Mouse (Mus musculus) gastrocnemius, adult 18-20 months (tissue): Measurements from ENCODE around the gene Gpd1l. TPM values are rescaled to one million over a fixed set of nuclear protein-coding genes. Genes with fewer than 3 reads are reported as not detected.
"Not testable (repeated sequence)": the region's sequence is repeated elsewhere in the genome, so short reads cannot be mapped to it uniquely, and the experiment has no call there.

Experiments used
- DNase-seq: peaks from one replicate; pipeline ENCODE4 v3.0.0; 2021; ENCODE audit warnings: low spot score
- long read RNA-seq, 2 experiments: library from polyadenylated mRNA; stranded (forward); transcript quantifications; one replicate each; pipeline ENCODE4 v2.0.0; 2021
- total RNA-seq, 2 experiments: library from RNA; stranded (reverse); gene quantifications; 2 replicates each; pipeline ENCODE4 v1.2.3; 2021

The Gpd1l gene
- 10 to 100 TPM; 19.0 to 19.2 TPM for total RNA-seq
- long read RNA-seq, experiment 1, full-length matches to known transcripts = 10 of 28 reads
- long read RNA-seq, experiment 1, partial matches to known transcripts = 3 of 28 reads
- long read RNA-seq, experiment 1, other reads (novel, unspliced or antisense) = 15 of 28 reads
- long read RNA-seq, experiment 2, full-length matches to known transcripts = 5 of 18 reads
- long read RNA-seq, experiment 2, partial matches to known transcripts = 4 of 18 reads
- long read RNA-seq, experiment 2, other reads (novel, unspliced or antisense) = 9 of 18 reads

DNA sequence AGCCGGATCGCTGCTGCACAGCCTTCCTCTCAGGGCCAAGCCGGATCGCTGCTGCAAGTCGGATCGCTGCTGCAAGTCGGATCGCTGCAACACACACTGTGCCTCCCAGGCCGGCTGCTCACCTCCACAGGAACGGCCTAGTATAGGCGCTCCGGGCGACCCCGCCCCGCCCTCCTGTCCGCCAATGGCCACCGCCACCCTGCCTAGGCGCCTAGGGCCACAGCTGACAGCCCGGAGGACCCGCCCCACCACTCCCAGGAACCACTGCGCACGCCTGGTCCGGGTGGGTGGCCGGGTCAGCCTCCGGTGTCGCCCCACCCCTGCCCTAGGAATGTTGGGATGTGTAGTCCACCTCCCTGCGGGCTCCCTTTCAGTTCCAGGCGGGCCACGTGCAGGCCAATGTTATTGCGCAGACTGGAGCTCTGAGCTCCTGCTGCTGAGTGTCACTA, at the start of gene Gpd1l:
TSS of gene Gpd1l (minus strand) at position 265 of the 449 bp plus-strand sequence.
- DNase-seq = peak; percentile 98

DNA sequence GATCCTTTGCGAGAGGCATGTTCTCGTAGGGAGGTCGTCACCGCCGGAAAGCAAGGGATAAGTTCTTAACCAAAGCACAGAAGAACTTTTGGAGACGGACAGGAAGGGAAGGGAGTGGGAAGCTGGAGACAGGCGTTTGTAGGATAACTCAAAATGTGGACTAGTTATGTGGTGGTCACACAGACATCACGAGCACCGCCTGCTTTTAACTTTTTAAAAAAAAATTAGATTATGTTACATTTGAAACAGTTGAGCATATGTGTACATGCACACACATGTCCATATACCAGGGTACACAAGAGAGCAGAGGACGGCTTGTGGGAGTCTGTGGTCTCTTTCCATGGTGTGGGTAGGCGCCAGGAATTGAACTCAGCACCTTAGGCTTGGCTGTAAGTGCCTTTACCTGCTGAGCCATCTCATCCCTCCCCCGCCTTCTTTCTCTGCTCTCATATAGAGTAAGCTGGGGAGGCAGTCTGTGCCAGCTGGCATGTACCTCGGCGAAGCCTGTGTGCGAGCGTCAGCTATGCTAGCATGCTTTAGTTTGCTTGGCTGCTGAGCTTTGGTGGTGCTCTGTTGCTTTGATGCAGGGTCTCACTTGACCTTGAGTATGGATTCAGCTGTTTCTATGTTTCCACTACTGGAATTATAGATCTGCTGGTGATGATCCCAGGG, 49.0 kb upstream of the Gpd1l start, which contains the start of gene Rps27rt:
TSS of gene Rps27rt (minus strand) at position 51 of the 672 bp plus-strand sequence.
- DNase-seq = no peak

DNA sequence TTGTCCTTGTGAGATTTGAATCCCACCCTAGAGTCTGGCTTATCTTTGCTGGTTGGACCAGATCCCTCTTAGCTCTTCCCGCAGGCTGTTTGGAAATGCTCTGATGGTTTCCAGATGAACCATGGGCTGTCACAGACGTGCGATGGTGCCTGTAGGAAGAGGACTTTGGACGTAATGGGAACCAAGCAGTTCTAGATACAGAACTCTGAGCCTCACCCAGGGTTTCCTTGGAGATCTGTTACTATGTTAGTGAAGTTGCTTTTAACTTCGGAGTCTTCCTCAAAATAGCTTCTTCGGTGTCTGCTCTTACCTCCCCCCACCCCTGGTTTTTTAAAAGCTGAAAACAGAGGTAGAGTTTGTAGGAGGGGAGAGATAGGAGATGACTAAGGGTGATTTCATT, 46.2 kb upstream of the Gpd1l start:
- no peak for DNase-seq

DNA sequence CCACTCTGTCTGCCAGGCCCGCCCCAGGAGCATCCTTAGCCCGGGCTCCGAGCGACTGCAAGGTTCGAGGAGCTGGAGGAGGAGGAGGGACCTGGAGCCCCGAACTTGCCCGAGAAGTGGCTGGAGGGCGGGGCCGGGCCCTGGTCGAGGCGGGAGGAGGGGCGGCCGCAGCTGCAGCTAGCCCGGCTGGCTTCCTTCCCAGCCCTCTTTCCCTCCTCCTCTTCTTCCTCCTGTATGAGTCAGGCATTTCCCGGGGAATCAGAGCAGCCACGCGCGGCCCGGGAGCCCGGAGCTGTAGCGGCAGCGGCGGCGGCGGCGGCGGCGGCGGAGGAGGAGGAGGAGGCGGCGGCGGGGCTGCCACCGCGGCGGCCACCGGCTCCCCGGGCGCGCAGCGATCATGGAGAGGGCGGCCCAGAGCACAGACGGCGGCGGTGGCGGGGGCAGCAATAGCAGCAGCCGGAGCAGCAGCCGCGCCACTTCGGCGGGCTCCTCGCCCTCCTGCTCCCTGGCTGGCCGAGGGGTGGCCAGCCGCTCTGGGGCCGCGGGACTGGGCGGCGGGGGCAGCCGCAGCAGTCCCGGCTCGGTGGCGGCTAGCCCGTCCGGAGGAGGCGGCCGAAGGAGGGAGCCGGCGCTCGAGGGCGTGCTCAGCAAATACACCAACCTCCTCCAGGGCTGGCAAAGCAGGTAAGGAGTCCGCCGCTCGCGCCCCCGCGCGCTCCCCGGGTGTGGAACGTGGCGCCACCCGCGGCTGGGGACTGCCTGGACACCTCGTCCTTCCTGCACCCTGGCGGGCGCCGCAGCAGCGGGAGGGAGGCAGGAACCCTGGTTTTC, 44.7 kb upstream of the Gpd1l start, which contains the start of gene Osbpl10:
TSS of gene Osbpl10 (plus strand) at position 289 of the 831 bp plus-strand sequence.
- DNase-seq = peak; percentile 81

DNA sequence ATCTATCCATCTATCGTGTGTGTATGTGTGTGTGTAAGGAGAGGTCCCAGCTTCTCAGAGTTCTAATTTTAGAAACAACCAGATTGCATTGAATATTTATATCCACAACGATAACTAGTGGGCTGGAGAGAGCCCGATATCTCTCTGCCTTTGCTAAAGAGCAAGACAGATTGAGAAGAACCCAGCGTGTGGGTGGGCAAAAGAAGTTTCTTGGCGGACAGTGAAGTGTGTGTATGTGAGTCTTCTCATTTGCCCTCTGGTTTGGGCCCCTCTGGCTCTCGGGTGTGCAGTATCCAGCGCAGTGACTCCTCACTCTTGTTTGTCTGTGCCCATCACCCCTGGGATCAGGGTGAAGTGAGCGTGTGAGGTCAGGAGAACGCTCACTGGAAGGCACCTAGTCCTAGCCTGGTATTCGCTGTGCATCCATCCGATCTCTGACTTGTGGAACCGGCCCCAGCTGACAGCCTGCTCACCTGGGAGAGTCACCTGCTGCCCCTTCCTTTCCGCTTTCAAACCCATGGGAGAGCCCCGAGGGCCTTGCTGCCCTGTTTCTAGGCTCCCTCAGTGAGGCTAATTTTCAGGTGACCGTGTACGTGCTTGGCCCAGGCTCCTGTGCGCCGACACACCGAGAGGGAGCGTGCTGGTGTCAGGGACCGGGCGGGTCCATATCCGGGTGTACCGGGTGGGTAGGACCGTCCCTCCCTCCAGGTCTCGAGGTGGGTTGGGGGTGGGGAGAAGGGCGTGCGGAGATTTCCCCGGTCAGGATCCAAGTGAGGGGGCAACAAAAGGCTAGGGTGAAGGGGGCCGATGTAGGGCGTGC, 43.9 kb upstream of the Gpd1l start:
- peak; percentile 8 for DNase-seq

DNA sequence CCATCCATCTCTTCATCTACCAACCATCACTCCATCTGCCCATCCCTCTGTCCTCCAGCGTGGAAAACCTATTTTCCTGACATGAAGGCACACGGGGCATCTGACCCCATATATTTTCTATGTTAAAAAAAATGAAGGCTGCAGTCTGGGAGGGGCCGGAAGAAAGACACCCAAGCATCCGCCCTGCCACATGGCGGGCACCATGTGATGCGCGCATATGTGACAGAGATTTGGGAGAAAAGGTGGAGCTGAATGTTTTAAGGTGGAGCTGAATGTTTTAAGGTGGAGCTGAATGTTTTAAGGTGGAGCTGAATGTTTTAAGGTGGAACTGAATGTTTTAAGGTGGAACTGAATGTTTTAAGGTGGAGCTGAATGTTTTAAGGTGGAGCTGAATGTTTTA, 32.5 kb upstream of the Gpd1l start:
- not testable (repeated sequence) for DNase-seq

DNA sequence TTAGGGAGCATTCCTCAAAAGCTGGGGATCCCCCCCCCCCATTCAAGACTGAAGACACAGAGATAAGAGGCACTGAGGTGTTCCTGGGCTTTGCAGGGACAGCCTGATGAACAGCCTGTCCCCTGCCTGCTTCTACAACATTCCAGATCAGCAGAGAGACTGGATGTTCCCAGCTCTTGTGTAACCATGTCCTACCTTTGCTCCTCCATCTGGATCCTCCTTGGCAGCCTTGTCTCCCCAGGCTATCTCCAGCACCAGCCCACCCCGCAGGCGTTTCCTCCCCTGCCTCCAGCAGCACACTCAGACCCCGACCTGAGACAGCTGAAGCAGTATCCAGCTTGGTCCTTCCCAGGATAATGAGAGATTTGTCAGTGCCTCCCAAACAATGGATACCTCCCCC, 30.3 kb upstream of the Gpd1l start:
- no peak for DNase-seq

DNA sequence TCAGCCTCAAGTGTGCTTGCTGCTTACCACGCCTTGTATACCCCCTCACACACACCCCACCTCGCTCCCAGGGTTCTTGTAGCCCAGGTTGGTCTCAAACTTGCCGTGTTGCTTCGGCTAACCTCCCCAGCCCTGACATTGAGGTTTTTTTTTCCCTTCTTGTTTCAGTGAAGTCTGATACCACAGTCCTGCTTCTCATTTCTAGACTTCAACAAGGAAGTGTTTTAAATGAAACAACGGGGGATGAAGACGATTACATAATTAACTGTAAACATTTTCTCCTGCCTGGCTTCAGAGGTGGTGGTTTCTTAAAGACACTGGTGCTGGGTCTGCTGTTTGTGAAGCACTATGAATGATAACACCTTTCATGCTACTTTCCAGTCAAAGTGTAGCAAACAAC, 27.1 kb upstream of the Gpd1l start:
- no peak for DNase-seq

DNA sequence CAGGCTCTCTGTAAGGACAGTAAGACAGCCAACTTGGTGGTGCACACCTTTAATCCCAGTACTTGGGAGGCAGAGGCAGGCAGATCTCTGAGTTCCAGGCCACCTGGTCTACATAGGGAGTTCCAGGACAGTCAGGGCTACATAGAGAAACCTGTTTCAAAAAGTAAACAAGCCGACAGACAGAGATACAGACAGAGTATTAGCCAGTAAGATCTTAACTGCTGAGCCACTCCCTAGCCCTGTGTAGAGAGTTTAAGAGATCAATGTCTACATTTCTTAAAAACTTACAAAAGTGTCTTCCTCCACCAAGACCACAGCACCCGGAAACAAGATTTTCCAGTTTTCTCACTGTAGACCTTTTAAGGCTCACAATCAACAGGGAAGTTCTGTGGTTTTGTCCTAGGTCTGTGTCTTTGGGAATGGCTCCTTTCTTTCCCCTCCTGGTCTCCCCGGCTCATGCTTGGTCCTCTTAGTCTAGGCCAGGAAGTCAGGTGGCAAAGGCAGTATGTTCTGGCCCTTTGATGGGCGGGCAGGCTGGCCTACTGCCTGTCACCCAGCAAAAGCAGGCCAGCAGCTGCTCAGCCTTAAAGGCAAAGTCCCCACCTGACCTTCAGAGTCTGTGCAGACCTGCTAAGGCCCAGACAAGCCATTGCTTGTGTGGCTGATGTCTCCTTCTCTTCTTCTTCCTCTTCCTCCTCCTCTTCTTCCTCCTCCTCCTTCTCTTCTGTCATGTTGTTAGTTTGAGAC, 26.4 kb upstream of the Gpd1l start:
- peak; percentile 42 for DNase-seq

DNA sequence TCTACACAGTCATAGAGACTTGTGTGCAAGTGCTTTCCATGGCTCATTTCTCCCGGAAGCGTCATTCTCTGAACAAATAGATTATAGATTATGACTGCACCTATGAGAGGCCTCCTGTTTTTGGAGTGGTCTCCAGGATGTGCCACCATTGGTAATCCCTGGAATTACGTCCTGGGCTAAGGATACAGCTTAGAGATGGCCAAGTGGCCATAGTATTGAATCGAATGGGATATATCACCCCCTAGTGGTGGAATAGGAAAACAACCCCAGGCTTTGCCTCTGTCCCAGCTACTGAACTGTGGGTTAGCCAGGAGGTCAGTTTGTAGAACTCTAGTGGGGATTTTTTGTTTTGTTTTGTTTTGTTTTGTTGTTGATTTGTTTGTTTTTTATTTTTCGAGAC, 23.2 kb upstream of the Gpd1l start:
- DNase-seq = peak; percentile 59

DNA sequence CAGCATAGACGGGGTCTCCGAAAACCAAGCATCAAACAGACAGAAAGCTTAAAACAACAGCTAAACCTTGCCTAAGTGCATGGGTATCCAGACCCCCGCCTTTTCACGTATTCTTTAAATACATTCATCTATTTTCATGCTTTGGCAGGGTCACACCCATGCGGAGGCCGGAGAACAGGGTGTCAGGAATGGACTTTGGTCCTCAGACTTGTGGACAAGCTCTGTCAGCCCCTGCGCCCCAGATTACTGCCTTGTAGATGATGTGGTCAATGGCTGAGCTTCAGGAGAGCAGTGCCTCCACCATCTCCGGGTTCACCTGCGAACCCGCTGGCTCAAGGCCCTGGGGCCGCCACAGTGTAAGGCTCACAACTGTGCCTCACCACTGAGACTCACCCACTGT, 21.6 kb upstream of the Gpd1l start:
- no peak for DNase-seq

DNA sequence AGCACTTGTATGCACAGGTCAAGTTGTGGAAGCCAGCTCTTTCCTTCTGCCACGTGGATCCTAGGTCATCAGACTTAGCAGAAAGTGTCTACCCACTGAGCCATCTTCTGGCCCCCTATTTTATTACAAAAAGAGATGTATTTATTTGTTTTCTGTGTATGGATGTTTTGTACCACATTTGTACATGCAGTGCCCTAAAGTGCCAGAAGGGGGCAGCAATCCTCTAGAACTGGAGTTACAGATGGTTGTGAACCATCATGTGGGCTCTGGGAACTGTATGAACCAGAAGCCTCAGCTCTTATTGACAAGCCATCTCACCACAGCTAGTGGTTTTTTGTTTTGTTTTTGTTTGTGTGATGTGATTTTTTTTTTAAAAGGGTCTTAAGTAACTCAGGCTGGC, 19.1 kb upstream of the Gpd1l start:
- DNase-seq = no peak

DNA sequence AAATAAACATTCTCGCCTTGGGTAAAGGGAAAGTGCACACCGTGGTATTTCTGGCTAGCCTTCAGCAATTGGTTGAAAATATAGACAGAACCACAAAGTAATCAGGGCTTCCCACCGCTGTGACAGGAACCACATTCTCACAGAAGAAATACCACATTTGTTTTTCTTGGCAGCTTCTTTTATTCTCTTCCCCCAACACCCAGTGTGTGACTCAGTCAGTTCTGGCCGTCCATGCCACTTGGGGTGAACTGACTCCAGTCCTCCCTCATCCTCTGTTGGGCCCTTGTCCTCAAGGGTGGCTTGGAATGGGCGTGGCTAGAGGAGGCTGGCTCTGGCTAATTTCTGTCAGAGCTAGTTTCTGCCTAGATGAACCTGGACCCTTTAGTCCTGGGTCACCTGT, 14.6 kb upstream of the Gpd1l start:
- DNase-seq = peak; percentile 10

DNA sequence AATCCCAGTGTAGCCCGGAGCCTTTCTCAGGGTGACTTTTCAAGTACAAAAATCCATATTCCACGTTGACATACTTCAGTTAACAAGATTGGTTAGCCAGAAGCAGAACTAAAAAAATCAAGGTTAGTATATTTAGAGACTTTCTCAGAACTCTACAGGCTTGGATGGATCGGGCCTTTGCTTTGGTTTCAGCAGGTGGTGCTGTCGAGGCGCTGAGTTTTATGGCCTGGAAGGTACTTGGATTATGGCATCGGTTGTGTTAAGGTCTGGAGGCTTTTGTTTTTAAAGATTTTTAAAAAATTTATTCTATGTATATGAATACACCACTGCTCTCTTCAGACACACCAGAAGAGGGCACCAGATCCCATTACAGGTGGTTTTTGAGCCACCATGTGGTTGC, 11.8 kb upstream of the Gpd1l start:
- no peak for DNase-seq

DNA sequence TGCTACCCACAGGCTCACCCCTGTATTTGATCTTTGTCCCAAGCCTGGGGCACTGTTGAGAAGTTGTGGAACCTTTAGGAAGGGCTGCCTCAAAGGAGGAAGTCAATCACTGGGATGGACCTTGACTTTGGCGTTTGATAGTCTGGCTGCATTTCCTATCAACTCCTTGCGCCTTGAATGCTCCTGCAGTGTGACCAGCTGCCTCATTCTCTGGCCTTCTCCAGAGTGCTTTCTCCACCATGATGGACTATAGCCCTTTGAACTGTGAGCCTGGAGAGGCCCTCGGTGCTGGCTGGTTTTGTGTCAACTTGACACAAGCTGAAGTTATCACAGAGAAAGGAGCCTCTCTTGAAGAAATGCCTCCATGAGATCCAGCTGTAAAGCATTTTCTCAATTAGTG, 10.9 kb upstream of the Gpd1l start:
- DNase-seq = no peak

DNA sequence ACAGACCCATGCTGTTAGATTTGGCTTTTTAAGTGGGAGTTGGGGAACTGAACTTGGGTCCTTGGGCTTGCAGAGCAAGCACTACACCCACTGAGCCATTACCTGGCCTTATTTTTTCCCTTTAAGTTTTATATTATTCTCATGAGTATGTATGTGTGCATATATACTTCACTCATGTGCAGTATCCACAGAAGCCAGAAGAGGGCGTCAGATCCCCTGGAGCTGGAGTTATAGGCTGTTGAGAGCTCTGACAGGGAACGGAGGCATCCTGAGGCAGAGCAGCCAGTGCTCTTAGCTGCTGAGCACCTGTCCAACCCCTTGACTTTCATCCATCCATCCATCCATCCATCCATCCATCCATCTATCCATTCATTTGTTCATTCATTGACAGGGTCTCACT, 2.9 kb upstream of the Gpd1l start:
- no peak for DNase-seq

DNA sequence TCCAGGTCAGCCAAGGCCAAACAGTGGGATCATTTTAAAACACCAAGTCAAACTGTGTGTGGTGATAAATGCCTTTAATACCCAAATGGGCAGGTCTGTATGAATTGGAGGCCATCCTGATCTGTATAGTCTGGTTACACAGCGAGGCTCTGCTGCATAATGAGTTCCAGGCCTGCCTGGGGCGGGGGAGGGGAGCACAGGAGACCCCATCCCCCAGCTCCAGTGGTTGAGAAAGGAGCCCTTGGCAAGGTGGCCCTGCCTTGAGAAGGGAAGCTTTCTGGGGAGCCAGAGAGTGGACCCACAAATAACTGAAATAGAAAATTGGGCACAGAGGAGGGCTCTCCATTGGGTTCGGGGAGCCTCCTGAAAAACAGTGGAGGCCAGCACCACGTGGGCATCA, 1.5 kb upstream of the Gpd1l start:
- no peak for DNase-seq

DNA sequence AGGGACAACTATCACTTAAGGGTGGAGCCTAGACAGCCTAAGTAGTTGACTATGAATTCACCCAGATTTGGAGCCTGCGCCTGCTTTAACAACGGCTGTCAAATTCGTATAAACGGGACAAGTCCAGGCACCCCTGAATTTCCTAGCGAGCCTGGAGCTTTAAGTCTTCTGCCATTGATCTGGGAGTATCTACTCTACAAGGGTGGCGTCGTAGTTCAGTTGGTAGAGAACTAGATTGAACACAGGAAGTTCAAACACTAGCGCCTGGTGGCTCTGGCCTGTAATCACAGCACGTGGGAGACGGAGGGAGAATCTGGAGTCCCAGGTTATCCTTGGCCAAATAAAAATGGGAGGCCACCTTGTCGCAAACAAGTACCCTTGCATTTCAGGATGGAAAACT, 444 bp upstream of the Gpd1l start:
- DNase-seq = no peak

DNA sequence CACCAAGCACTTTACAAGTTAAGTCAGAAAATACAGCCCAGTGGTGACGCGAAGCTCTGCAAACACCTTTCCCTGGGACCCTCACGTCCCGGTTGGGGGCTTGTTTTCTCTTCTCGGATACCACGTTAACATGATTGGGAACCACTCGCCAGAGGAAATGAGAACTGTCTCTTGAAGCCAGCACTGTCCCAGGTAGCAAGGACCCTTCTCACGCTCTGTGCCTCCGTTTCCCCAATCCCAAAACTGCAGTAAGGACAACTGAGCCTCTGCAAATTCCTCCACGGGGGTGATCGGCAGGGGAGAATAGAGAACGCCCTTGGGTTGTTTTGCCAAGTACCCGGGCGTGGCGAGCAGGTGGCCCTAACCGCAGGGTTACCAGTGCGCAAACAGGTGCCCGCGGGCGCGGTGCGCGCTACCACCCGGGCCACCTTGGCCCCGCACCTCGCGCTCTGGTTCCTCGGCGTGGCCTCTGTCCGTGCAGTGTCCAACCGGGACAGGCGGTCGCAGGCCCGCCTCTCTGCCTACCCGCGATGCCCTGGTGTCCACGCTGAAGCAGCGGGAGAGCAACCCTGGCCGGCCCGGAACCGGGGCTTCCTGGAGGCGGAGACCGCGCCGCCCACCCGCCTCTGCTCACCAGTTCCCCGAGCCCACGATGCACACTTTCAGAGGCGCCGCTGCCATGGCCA, 607 bp downstream of the Gpd1l start:
- no peak for DNase-seq

DNA sequence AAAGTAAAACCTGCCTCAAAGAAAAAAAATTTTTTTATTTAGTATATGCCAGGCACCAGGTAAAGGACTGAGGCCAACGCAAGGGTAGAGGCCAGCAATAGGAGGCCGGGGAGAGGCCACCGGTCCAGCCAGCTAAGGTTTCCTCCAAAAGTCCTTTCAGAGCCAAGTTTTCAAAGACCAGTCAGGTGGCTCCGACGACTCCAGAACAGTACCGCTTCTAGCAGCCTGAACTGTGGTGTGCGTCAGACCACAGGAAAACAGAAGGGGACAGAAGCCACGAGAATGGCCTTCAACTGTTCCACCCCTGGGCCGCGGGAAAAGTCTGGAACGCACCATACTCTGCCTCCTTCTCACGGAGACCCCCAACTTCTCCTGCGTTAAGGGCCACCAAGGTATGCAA, 1.2 kb downstream of the Gpd1l start:
- DNase-seq = peak; percentile 9
